Mouse (Mus musculus): ENCODE results near the gene Pdp2. TPM values are rescaled to one million over a fixed set of nuclear protein-coding genes. Genes with fewer than 3 reads are reported as not detected.
"Not testable (repeated sequence)": the region's sequence is repeated elsewhere in the genome, so short reads cannot be mapped to it uniquely, and the experiment has no call there.

Pdp2 gene
- total RNA-seq (2021): 10 to 100 TPM; 30.4 to 33.0 TPM
- long read RNA-seq, experiment 1, full-length matches to known transcripts: 13 of 19 reads
- long read RNA-seq, experiment 1, partial matches to known transcripts: 0 of 19 reads
- long read RNA-seq, experiment 1, other reads (novel, unspliced or antisense): 6 of 19 reads
- long read RNA-seq, experiment 2, full-length matches to known transcripts: 2 of 4 reads
- long read RNA-seq, experiment 2, partial matches to known transcripts: 0 of 4 reads
- long read RNA-seq, experiment 2, other reads (novel, unspliced or antisense): 2 of 4 reads

DNA sequence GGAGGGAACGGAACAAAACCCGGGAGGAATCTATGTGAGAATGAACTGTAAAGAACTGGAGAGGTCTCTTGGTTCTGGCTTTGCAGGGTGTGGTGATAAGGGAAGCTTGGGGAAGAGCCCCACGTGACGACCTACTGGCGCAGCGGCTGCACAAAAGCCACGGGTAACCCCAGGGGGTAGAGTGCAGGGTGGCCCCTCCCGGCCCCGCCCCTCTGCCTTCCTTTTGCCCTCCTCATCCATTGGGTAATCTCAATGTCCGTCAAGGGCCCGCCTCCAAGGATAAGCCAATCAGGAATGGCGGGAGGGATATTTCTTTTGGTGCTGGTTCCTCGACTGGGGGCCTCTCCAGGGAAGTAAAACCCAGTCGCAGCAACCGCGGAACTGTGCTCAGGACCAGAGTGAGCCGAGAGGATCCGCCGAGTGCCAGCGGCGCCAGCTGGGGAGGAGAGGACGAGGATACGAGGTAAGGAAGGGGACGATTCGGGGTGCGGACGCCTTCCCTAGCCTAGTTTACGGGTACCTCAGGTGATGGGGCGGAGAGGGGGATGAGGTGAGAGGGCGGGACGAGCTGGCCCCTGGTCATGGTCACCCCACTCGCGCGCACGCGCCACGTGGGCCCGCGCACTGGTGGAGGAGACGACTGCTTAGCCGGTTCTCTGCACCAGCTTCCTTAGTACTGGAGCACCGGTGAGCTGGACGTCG lies at the start of gene Pdp2:
Gene Pdp2 (plus strand): TSS at position 319 of the 702 bp plus-strand sequence.
- DNase-seq: peak; percentile 91 to 92

DNA sequence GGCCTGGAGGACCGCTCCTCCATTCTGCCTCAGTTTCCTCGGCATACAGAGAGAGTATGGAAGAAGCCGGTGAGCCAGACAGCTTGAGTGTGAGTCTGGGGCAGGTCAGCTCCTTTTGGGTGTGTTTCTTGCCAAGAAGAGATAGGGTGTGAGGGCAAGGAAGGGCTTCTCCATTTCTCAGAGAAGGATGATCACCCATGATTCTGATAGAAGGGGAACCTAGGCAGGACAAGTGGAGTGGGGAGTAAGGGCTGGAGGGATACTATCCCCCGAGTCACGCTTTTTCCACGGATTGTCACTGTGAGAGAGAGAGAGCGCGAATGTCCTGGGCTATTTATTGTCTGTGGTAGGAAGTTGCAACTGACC lies 49.8 kb upstream of the Pdp2 start:
- DNase-seq: no peak

DNA sequence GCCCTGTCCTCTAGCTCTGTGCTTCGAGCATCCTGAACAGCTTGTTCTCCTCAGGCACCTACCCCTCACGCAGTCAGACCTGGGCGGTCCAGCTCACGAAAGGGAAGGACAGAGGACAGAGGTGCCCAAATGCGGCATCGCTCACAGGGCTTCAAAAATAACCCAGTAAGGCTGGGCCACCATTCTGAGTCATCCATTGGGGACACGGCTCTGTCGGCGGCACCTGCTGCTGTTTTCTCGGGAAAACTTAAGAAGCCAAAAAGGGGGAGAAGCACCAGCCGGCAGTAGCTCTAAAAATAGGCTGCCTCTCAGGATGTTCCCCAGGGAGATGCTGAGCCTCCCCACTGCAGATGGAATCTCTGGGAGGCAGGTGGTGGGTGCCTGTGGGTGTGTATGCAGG lies 49.1 kb upstream of the Pdp2 start:
- DNase-seq: no peak

DNA sequence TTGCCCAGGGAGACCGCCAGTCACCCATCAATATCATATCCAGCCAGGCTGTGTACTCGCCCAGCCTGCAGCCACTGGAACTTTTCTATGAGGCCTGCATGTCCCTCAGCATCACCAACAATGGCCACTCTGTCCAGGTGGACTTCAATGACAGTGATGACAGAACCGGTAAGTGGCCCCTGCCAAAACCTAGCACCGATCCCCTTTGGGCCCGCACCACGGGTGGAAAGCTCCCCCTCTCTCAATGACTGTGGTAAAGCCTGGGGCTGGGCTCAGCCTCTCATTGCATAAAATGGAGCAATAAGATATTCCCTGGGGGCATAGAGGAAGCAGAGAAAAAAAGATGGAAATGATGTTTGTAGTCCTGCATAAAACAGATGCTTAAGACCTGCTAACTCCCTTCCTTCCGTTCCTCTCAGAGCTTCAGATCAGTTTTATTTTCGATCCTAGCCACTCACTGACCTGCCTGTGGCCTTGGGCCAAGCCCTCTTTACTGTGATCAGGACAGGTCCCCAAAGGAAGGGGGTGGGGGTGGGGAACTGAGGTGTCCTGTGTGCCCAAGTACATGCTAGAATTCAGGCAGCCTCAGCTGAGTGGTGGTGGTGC lies 47.7 kb upstream of the Pdp2 start:
- no peak for DNase-seq

DNA sequence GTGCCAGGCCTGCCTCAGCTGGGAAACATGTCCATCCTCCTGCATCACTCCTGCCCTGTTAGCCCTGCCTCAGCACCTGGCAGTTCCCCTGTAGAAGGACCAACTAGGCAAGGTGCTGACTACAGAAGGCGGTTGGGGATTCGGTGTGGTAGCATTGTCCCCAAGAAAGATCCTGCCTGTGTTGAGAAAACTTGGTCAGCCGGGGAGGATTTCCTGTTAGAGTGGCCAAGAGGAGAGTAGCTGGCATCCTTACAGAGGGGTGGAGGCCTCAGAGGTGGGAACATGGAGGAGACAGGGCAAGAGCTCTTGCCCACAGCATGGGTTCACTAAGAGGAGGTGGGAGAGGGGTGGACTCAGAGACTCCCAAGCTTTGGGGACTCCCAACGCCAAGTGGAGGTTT lies 36.1 kb upstream of the Pdp2 start:
- DNase-seq: no peak

DNA sequence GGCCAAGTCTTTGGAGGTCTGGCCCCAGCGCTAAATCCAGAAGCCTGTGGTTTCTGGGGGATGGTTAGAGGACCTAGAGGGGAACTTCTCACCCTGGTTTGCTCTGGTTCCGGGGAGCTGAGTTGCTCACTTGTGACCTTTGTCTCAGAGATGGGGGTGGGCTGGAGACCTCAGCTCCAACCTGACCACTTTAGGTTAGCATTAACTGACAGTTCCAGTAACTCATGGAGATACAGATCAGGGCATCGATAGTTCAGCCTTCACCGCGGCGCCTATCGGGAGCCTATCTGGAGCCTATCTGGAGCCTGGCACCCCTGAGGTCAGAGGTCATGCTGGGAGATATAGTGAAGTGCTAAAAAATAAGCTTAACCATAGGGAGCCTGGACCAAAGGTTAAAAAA lies 34.0 kb upstream of the Pdp2 start:
- no peak for DNase-seq

DNA sequence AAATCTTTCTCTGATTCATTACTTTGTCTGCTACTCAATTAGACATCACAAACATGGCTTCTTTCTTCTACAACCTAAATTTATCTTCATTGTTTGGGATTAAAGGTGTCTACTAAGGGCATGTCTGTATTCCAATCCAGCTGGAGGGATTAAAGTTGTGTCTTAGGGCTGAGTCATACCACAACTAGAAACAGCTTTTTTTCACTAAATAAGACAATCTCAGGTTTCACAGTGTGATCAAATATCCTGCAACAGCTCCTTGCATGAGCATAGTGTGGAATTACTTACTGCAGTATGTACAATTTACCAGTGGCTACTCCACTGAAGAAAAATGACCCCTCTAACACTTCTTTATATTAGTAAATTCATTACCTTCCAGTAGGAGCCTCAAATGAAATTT lies 30.5 kb upstream of the Pdp2 start:
- DNase-seq: no peak

DNA sequence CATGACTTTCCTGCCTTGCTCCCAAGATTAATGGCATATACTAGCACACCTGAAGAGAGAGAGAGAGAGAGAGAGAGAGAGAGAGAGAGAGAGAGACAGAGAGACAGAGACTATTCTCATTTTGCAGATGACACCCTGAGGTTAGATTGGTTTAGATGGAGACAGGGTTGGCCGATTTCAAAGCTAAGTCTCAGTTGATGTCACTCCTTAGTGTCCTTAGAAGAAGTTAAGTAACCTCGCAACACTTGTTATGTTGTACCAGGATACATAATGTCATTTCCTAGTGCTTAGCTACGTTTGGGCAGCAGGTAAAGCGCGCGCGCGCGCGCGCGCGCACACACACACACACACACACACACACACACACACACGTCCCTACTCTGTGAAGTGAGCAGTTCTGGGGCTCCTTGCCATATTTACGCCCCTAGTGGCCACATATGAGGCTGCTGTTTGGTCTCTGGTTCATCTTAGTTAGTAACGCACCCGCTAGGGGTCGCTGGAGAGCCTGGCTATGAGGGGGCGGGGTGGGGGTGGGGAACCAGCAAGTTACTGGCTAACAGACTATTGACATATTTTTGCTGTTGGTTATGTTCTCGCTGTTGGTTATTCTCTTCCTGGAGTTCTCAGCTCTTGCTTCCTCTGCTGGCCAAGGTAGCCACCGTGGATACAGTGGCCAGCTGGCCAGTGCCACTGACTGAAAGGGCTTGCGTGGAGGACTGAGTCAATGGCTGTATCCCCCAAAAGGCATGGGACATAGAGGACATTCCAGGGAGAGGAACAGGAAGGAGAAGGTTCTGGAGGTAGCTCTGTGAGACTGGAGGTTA lies 26.4 kb upstream of the Pdp2 start:
- peak; percentile 86 to 90 for DNase-seq

DNA sequence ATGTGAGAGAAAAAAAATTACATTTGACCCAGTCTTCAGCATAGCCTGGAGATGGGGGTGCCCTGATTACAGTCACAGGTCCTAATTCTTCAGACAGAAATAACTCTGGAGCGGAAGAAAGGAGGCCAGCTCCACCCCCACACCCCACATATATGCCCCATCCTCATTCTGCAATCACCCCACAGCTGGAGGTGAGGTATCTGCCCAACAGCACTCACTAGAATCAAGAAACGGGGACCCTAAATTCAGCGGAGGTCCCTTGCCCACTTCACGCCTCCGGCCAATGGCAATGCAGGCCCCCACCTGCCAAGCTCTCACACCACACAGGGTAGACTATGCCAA lies 25.8 kb upstream of the Pdp2 start:
- no peak for DNase-seq

DNA sequence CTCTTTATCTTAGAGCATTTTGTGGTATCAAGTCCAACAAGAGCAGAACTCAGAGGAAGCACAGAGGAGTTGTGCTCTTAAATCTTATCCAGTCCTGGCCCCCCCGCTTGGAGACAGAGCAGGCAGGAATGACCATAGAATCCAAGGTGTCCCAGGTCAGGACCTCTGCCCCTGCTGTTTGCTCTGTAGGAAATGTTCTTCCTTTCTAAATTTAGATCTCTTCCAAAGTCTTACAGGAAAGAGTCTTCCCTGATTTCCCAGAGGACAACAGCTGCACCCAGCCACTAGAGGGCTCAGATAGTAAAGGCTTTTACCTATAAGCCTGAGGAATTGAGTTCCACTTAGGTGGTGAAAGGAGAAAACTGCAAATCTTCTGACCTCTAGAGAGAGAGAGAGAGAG lies 21.7 kb upstream of the Pdp2 start:
- peak; percentile 49 to 72 for DNase-seq

DNA sequence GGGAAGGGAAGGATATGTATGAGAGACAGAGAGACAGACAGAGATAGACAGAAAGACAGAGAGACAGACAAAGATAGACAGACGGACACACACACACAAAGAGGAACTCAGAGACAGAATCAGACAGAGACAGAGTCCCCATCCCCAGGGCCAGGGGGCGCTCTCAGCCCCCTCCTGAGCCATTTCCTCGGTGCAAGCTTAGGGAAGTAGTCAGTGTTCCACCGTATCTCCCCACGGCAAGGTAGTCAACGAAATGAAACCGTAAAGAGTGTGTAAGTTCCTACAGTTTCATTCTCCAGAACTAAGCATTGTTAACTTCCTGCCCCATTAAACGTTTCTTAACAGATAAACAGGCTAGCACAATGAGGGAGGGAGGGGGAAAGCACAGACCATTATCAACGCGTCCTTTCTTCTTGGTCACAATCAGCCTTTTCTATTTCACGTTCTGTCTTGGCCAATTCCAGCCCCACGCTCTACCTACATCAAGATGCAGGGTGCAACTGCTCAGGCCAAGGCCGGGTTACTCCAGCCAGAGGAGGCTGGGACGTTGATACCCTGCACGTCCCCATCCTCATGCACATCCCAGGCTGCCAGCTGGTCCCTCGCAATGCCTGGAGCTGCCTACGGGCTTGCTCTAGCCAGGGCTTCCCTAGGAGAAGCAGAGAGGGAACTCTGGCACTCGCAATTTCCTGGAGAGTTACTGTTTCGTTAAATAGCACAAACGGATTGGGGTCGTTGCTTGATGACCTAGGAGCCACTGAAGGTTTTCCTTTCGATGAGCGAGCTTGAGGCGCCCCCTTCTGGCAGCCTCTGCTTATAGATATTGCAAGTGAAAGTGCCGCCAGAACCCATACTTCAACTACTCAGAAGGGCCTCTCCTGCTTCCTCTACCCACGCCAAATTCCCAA lies 20.6 kb upstream of the Pdp2 start:
- peak; percentile 85 to 93 for DNase-seq

DNA sequence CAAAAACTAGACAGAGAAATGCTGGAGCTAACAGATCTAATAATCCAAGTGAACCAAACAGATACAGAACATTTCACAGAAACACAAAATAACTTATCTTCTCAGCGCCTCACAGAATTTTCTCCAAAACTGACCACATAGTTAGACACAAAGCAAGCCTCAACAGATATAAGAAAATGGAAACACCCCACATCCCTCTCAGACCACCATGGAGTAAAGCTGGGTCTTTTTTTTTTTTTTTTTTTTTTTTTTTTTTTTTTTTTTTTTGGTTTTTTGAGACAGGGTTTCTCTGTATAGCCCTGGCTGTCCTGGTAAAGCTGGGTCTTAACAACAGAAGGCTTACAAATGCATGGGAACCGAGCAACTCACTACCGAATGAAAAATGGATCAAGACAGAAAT lies 14.4 kb upstream of the Pdp2 start:
- no peak for DNase-seq

DNA sequence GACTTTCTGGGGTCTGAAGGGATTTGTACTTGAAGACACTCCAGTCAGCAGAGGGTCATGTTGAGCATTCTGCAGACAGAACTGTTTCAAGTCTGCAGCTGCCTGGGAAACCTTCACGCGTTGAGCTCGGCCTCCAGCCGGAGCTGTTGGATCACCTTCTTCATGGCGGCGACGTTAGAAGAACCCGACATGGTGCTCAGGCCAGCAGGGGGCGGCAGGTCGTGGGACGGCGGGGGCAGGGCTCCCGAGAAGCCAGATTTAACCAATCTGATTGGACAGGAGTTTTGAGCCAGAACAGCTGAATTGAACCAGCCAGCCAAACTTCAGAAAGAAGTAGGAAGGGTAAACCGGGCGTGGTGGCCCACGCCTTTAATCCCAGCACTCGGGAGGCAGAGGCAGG lies 13.6 kb upstream of the Pdp2 start:
- not testable (repeated sequence) for DNase-seq

DNA sequence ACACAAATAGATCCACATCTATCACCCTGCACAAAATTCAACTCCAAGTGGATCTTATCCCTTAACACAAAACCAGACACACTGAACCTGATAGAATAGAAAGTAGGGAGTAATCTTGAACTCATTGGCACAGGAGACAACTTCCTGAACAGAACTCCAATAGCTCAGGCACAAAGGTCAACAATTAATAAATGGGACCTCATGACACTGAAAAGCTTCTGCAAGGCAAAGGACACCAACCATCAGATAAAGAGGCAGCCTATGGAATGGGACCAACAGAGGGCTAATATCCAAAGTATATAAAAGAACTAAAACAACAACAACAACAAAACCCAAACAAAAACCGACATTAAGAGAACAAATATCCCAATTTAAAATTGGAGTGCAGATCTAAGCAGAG lies 6.7 kb upstream of the Pdp2 start:
- no peak for DNase-seq

DNA sequence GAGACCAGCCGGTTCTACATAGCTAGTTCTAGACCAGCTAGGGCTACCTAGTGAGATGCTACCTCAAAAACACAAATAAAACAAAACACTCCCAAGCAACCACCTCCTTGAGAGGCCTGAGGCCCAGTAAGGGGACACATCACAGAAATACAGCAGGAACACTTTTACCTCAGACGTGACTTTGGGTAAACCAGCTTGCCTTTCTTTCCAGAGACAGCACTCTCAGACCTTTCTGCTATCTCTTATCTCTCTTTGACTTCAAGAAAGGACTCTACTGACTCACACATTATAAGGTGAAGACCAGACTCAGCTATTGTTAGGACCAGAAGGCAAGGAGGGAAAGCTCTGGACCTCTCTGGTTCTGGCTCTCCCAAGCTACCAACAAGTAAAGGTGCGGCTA lies 967 bp upstream of the Pdp2 start:
- no peak for DNase-seq

DNA sequence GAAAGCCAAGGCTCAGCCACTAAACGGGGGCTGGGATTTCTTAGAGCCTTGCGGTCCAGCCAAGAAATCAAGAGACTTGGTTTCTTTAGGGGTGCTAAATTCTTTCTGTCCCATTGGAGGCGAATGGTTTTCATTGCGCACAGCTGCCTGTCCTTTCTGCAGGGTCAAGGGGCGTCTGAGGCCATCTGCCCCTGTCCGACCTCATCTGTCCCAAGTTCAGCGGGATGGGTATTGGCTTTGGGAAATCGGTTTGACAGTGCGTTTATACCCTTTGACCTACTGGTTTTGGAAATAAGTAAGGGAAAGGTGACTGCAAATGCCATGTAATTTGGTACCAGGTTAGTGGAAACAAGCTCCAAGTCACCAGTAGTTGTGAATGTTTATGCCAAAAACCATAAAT lies 605 bp downstream of the Pdp2 start:
- no peak for DNase-seq

DNA sequence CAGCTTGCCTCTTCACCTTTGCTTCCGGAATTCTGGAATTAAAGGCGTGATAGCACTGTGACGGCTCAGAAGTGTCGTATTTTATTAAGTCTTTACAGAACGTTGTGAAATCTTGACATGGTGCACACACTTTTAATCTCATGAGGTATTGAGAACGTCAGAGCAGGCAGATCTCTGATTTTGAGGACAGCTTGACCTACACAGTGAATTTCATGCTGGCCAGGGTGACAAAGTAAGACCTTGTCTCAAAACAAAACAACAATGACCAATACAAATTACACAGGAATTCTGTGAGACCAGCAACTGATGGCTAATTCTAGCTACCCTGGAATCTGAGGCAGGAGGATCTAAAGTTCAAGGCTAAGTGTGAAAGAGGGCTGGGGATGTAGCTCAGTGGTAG lies 1.3 kb downstream of the Pdp2 start:
- DNase-seq: no peak

DNA sequence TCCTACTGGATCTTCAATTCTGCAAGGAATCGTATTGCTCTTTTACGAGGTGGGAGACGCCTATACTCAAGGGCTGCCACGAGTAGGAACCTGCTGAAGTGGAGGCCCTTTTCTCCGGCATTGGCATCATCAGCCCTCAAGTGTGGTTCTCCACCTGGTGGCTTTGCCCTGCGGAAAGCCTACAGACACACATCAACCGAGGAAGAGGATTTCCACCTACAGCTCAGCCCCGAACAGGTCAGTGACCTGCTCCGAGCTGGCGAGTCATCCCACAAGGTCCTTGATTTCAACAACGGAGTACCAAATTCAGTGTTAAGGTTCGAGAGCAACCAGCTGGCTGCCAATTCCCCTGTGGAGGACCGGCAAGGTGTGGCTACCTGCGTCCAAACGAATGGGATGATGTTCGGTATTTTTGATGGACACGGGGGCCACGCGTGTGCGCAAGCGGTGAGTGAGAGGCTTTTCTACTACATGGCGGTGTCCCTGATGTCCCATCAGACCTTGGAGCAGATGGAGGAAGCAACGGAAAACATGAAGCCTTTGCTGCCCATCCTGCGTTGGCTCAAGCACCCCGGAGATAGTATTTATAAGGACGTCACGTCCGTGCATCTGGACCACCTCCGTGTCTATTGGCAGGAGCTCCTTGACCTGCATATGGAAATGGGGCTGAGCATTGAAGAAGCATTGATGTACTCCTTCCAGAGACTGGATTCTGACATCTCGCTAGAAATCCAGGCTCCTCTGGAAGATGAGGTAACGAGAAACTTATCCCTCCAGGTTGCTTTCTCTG lies 2.5 kb downstream of the Pdp2 start:
- no peak for DNase-seq

DNA sequence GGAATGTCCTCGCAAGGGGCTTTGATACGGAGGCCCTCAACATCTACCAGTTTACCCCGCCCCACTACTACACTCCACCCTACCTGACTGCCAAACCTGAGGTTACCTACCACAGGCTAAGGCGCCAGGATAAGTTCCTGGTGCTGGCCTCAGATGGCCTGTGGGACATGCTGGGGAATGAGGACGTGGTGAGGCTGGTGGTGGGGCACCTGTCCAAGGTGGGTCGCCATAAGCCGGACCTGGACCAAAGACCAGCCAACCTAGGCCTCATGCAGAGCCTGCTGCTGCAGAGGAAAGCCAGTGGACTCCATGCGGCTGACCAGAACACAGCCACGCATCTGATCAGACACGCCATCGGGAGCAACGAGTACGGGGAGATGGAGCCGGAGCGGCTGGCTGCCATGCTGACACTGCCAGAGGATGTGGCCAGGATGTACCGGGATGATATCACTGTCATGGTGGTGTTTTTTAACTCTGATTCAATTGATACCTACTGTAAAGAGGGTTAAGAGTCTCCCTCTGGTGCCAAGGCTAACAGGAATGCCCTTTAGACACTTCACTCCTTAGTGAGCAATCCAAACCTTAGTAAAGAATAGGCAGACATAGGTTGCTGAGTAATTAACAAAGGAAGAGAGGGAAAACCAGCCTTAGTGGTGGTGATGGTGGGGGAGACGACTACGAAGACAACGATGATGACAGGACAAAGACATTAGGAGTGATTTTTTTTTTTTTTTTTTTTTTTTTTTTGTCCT lies 3.5 kb downstream of the Pdp2 start:
- no peak for DNase-seq
